Mouse (Mus musculus): ENCODE measurements at regions not wholly inside any gene's neighbourhood (a gene's known extent, or its start where the extent isn't known, plus 50 kb on each side); places are given as distances from the start of the nearest gene placed in this dataset.

GRCm38 (mm10) chr5:4325813-4326212 lies 133.6 kb downstream of the Mterf1b start:
- H3K9me3 ChIP-seq (replicated peaks; ENCODE audit: control insufficient read depth, low read length): no peaks in the 10 kb centered on the region
- DNase-seq (ENCODE audit: low spot score) (peak; percentile 66), ATAC-seq (replicated peaks; ENCODE audit: insufficient number of reproducible peaks, low FRiP score, low TSS enrichment, low read depth) (peak; percentile 86; the same call in 1 of the 2 replicates)
- WGBS: 9% methylated on average over 3 of the region's 3 CpGs
- H3K9ac ChIP-seq (replicated peaks; ENCODE audit: low read length): no peak overlapping the region
- H3K27ac ChIP-seq (replicated peaks; ENCODE audit: low read depth, low read length): no peak overlapping the region
- H3K4me3 ChIP-seq (ENCODE audit: low read depth, low read length): no peak overlapping the region
- no peaks in the 10 kb centered on the region for H3K27me3 ChIP-seq (ENCODE audit: control insufficient read depth, insufficient read depth, low read length)
- H3K4me1 ChIP-seq (ENCODE audit: control insufficient read depth, insufficient read depth, low read length): no peaks in the 10 kb centered on the region
- no peaks in the 10 kb centered on the region for H3K36me3 ChIP-seq (replicated peaks; ENCODE audit: control insufficient read depth, insufficient read depth, low read depth, low read length)
- no peak overlapping the region for H3K4me2 ChIP-seq (ENCODE audit: low read depth, low read length)

- Histone ChIP-seq H3K4me1 (ENCODE audit: control insufficient read depth, insufficient read depth, low read length) (no peaks in the 10 kb centered on the region), H3K9ac (replicated peaks; ENCODE audit: low read length) (no peak overlapping the region), H3K36me3 (replicated peaks; ENCODE audit: control insufficient read depth, insufficient read depth, low read depth, low read length) (no peaks in the 10 kb centered on the region), H3K27me3 (ENCODE audit: control insufficient read depth, insufficient read depth, low read length) (no peaks in the 10 kb centered on the region), H3K4me3 (ENCODE audit: low read depth, low read length) (no peak overlapping the region), H3K4me2 (ENCODE audit: low read depth, low read length) (no peak overlapping the region), H3K9me3 (replicated peaks; ENCODE audit: control insufficient read depth, low read length) (no peaks in the 10 kb centered on the region), H3K27ac (replicated peaks; ENCODE audit: low read depth, low read length) (no peak overlapping the region)
- ATAC-seq (replicated peaks; ENCODE audit: insufficient number of reproducible peaks, low FRiP score, low TSS enrichment, low read depth) (no peak; the same call in 1 of the 2 replicates), DNase-seq (ENCODE audit: low spot score) (peak; percentile 26)
- WGBS: 27% methylated on average over 8 of the region's 8 CpGs
Observed at GRCm38 (mm10) chr5:4326309-4327014, 134.3 kb downstream of the Mterf1b start.

DNA sequence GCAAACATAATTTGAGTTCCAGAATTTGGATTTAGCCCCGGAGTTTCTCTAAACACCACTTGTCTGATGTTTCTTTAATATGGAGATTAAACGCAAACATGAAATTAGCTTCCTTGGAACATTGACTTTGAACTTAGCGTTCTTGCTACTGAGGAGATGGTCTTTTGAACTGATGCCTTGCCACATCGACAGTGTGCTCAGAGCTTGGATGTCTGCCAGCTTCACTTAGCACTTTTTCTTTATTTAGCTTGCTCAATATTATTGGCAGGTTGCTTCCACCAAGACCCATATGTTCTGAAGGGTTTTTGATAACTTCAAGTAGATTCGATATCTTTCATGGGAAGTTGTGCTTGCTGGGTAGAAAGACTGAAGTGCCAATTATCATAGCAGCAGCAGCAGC lies 143.5 kb downstream of the Mterf1b start:
- no peak overlapping the region for H3K9ac ChIP-seq (replicated peaks; ENCODE audit: low read length)
- ATAC-seq (replicated peaks; ENCODE audit: insufficient number of reproducible peaks, low FRiP score, low TSS enrichment, low read depth): no peak
- no peaks in the 10 kb centered on the region for H3K4me1 ChIP-seq (ENCODE audit: control insufficient read depth, insufficient read depth, low read length)
- H3K4me3 ChIP-seq (ENCODE audit: low read depth, low read length): no peak overlapping the region
- no peaks in the 10 kb centered on the region for H3K36me3 ChIP-seq (replicated peaks; ENCODE audit: control insufficient read depth, insufficient read depth, low read depth, low read length)
- WGBS: 86% methylated on average over 5 of the region's 5 CpGs
- no peak for DNase-seq (ENCODE audit: low spot score)
- H3K27ac ChIP-seq (replicated peaks; ENCODE audit: low read depth, low read length): no peak overlapping the region
- H3K27me3 ChIP-seq (ENCODE audit: control insufficient read depth, insufficient read depth, low read length): no peaks in the 10 kb centered on the region
- H3K4me2 ChIP-seq (ENCODE audit: low read depth, low read length): no peak overlapping the region
- no peaks in the 10 kb centered on the region for H3K9me3 ChIP-seq (replicated peaks; ENCODE audit: control insufficient read depth, low read length)

DNA sequence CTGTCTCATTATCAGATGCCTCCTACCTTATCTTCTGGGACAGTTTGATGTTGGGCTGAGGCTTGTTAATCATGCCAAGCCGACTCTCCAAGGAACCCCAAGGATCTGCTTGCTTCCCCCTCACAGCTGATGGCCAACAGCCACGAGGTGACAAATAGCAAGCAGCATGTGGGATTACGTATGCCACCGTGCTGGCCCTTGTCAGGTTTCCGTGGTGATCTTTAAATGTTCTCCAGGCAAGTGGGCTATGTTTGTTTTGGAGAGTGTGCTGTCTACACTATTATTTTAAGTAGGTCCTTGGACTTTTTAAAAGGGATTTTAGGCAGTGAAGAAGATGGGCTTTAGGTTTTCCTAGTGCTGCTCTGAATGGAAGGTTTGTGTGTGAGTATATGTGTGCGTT lies 149.8 kb downstream of the Mterf1b start:
- H3K9ac ChIP-seq (replicated peaks; ENCODE audit: low read length): no peak overlapping the region
- ATAC-seq (replicated peaks; ENCODE audit: insufficient number of reproducible peaks, low FRiP score, low TSS enrichment, low read depth): no peak
- no peak overlapping the region for H3K27ac ChIP-seq (replicated peaks; ENCODE audit: low read depth, low read length)
- no peak overlapping the region for H3K4me2 ChIP-seq (ENCODE audit: low read depth, low read length)
- no peak overlapping the region for H3K4me3 ChIP-seq (ENCODE audit: low read depth, low read length)
- H3K4me1 ChIP-seq (ENCODE audit: control insufficient read depth, insufficient read depth, low read length): no peaks in the 10 kb centered on the region
- H3K27me3 ChIP-seq (ENCODE audit: control insufficient read depth, insufficient read depth, low read length): no peaks in the 10 kb centered on the region
- no peaks in the 10 kb centered on the region for H3K9me3 ChIP-seq (replicated peaks; ENCODE audit: control insufficient read depth, low read length)
- DNase-seq (ENCODE audit: low spot score): no peak
- WGBS: 47% methylated on average over 6 of the region's 6 CpGs
- H3K36me3 ChIP-seq (replicated peaks; ENCODE audit: control insufficient read depth, insufficient read depth, low read depth, low read length): no peaks in the 10 kb centered on the region

DNA sequence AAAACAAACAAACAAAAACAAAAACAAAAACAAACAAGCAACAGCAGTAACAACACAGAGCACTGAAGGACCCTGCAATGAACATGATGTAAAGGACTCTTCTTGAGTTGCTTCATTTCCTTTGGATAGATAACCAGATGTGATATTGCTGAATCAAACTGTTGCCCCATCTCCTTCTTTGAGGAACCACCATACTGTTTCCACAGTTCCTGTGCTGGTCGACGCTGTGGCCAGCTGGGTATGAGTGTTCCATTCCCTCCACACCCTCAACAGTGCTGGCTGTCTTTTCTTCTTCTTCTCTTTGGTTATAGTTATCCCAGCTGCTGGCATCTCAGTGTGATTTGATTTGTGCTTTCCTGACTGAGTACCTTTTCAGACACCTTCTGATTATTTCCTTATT lies 152.3 kb downstream of the Mterf1b start:
- Histone ChIP-seq H3K27me3 (ENCODE audit: control insufficient read depth, insufficient read depth, low read length) (no peaks in the 10 kb centered on the region), H3K9me3 (replicated peaks; ENCODE audit: control insufficient read depth, low read length) (no peaks in the 10 kb centered on the region), H3K9ac (replicated peaks; ENCODE audit: low read length) (no peak overlapping the region), H3K4me1 (ENCODE audit: control insufficient read depth, insufficient read depth, low read length) (no peaks in the 10 kb centered on the region), H3K4me3 (ENCODE audit: low read depth, low read length) (no peak overlapping the region), H3K27ac (replicated peaks; ENCODE audit: low read depth, low read length) (no peak overlapping the region), H3K4me2 (ENCODE audit: low read depth, low read length) (no peak overlapping the region), H3K36me3 (replicated peaks; ENCODE audit: control insufficient read depth, insufficient read depth, low read depth, low read length) (no peaks in the 10 kb centered on the region)
- 95% methylated on average over 2 of the region's 2 CpGs for WGBS
- ATAC-seq (replicated peaks; ENCODE audit: insufficient number of reproducible peaks, low FRiP score, low TSS enrichment, low read depth) (no peak), DNase-seq (ENCODE audit: low spot score) (no peak)

DNA sequence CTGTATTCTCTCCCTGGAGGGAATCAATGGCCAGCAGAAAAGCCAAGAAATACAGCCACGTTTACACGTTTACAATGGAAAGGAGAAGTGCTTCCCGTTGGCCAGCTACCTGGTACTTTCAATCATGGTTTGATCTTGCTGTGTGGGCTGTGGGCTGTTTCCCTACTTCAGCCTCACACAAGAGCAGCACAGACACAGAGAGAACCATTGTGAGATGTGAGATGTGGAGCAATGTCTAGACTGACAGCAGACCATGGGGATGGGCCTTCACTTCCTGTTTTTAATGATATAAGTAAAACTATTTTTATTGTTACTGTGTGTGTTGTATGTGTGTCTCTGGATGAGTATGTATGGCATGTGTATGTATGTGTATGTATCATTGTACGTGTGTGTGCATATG lies 156.2 kb downstream of the Mterf1b start:
- no peaks in the 10 kb centered on the region for H3K4me1 ChIP-seq (ENCODE audit: control insufficient read depth, insufficient read depth, low read length)
- WGBS: 86% methylated on average over 4 of the region's 4 CpGs
- no peak for DNase-seq (ENCODE audit: low spot score)

GRCm38 (mm10) chr5:4349943-4350342 lies 157.8 kb downstream of the Mterf1b start:
- ATAC-seq (replicated peaks; ENCODE audit: insufficient number of reproducible peaks, low FRiP score, low TSS enrichment, low read depth) (no peak), DNase-seq (ENCODE audit: low spot score) (no peak)
- H3K9me3 ChIP-seq (replicated peaks; ENCODE audit: control insufficient read depth, low read length): no peaks in the 10 kb centered on the region
- H3K36me3 ChIP-seq (replicated peaks; ENCODE audit: control insufficient read depth, insufficient read depth, low read depth, low read length): no peaks in the 10 kb centered on the region
- H3K4me3 ChIP-seq (ENCODE audit: low read depth, low read length): no peak overlapping the region
- no peaks in the 10 kb centered on the region for H3K4me1 ChIP-seq (ENCODE audit: control insufficient read depth, insufficient read depth, low read length)
- no peak overlapping the region for H3K9ac ChIP-seq (replicated peaks; ENCODE audit: low read length)
- no peak overlapping the region for H3K4me2 ChIP-seq (ENCODE audit: low read depth, low read length)
- no peak overlapping the region for H3K27ac ChIP-seq (replicated peaks; ENCODE audit: low read depth, low read length)
- WGBS: 60% methylated on average over 2 of the region's 2 CpGs
- H3K27me3 ChIP-seq (ENCODE audit: control insufficient read depth, insufficient read depth, low read length): no peaks in the 10 kb centered on the region

More for the DNA sequence above, 156.2 kb downstream of the Mterf1b start:
- H3K4me3 ChIP-seq (ENCODE audit: low read depth, low read length): no peak overlapping the region
- no peaks in the 10 kb centered on the region for H3K9me3 ChIP-seq (replicated peaks; ENCODE audit: control insufficient read depth, low read length)
- H3K36me3 ChIP-seq (replicated peaks; ENCODE audit: control insufficient read depth, insufficient read depth, low read depth, low read length): no peaks in the 10 kb centered on the region
- no peak overlapping the region for H3K27ac ChIP-seq (replicated peaks; ENCODE audit: low read depth, low read length)
- H3K4me2 ChIP-seq (ENCODE audit: low read depth, low read length): no peak overlapping the region
- no peak overlapping the region for H3K9ac ChIP-seq (replicated peaks; ENCODE audit: low read length)
- no peak for ATAC-seq (replicated peaks; ENCODE audit: insufficient number of reproducible peaks, low FRiP score, low TSS enrichment, low read depth)
- H3K27me3 ChIP-seq (ENCODE audit: control insufficient read depth, insufficient read depth, low read length): no peaks in the 10 kb centered on the region

DNA sequence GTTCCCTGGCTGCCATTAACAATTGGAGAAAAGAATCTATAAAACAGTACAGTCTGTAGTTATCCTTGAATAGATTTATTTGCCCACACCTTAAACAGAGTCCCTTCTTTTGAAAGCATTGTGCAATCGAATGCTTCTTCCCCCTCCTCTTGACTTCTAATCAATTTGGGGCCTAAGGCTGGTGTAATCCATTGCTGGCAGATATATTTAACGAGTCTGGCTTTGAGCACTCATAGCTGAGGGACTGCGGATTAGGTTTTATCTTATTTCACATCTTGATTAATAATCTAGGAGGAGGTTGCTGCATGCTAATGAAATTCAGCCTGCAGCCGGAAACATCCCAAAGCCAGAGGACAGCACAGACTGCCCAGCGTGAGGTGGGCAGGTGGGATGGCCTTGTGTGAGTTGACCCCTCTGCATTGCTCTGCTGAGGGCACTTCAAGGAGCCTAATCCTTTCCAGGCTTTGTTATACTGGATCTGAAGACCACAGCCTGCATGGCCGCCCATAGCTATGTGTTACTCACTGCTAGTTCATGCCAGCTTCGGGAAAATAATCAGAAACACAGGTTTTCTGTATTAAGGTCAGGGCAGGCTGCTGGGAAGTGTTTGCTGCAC lies 163.6 kb downstream of the Mterf1b start:
- Histone ChIP-seq H3K27ac (replicated peaks; ENCODE audit: low read depth, low read length) (no peak overlapping the region), H3K36me3 (replicated peaks; ENCODE audit: control insufficient read depth, insufficient read depth, low read depth, low read length) (no peaks in the 10 kb centered on the region), H3K27me3 (ENCODE audit: control insufficient read depth, insufficient read depth, low read length) (no peaks in the 10 kb centered on the region), H3K4me2 (ENCODE audit: low read depth, low read length) (no peak overlapping the region), H3K4me3 (ENCODE audit: low read depth, low read length) (no peak overlapping the region), H3K9ac (replicated peaks; ENCODE audit: low read length) (no peak overlapping the region), H3K9me3 (replicated peaks; ENCODE audit: control insufficient read depth, low read length) (no peaks in the 10 kb centered on the region), H3K4me1 (ENCODE audit: control insufficient read depth, insufficient read depth, low read length) (no peaks in the 10 kb centered on the region)
- ATAC-seq (replicated peaks; ENCODE audit: insufficient number of reproducible peaks, low FRiP score, low TSS enrichment, low read depth) (no peak), DNase-seq (ENCODE audit: low spot score) (peak; percentile 48)
- 42% methylated on average over 7 of the region's 7 CpGs for WGBS

All from embryonic facial prominence, embryonic 11.5 days (tissue).